Mouse (Mus musculus) limb, embryonic 14.5 days (tissue): ENCODE measurements around the gene Cmtm7. TPM values are rescaled to one million over a fixed set of nuclear protein-coding genes. Genes with fewer than 3 reads are reported as not detected.

Experiments used
- ATAC-seq: fragments of 200-750 bp; cut with Nextera tagmentation; 2 replicates; pipeline ENCODE4 v1.8.0; 2017; ENCODE audit warnings: low read depth, moderate number of reproducible peaks, moderate TSS enrichment; ENCODE audit not compliant: low FRiP score
- DNase-seq: peaks from one replicate; pipeline ENCODE4 v3.0.0-alpha.2; 2015; ENCODE audit warnings: low spot score
- H3K27ac ChIP-seq: fragments of 300-500 bp; sonication (generic); replicated peaks from 2 replicates; pipeline ENCODE4 v1.5.1; 2014; ENCODE audit warnings: low read depth, mild to moderate bottlenecking, low read length, moderate library complexity, mixed read lengths
- H3K27me3 ChIP-seq: fragments of 300-500 bp; sonication (generic); 2 replicates; pipeline ENCODE4 v1.6.1; 2014; ENCODE audit warnings: low read length, mixed read lengths; ENCODE audit not compliant: control insufficient read depth, insufficient read depth
- H3K36me3 ChIP-seq: fragments of 300-500 bp; sonication (generic); 2 replicates; pipeline ENCODE4 v1.6.1; 2014; ENCODE audit warnings: mild to moderate bottlenecking, low read length, moderate library complexity, mixed read lengths; ENCODE audit not compliant: control insufficient read depth, insufficient read depth
- H3K4me1 ChIP-seq: fragments of 300-500 bp; sonication (generic); 2 replicates; pipeline ENCODE4 v1.6.1; 2014; ENCODE audit warnings: antibody characterized with exemption, low read length, mixed read lengths; ENCODE audit not compliant: control insufficient read depth, insufficient read depth
- H3K4me2 ChIP-seq: fragments of 300-500 bp; sonication (generic); replicated peaks from 2 replicates; pipeline ENCODE4 v1.6.1; 2014; ENCODE audit warnings: low read depth, mild to moderate bottlenecking, low read length, moderate library complexity; ENCODE audit not compliant: severe bottlenecking
- H3K4me3 ChIP-seq: fragments of 300-500 bp; sonication (generic); replicated peaks from 2 replicates; pipeline ENCODE4 v1.5.1; 2014; ENCODE audit warnings: low read length
- H3K9ac ChIP-seq: fragments of 300-500 bp; sonication (generic); 2 replicates; pipeline ENCODE4 v1.6.1; 2014; ENCODE audit warnings: mild to moderate bottlenecking, low read depth, low read length, moderate library complexity; ENCODE audit not compliant: severe bottlenecking
- H3K9me3 ChIP-seq: fragments of 300-500 bp; sonication (generic); 2 replicates; pipeline ENCODE4 v1.6.1; 2016; ENCODE audit warnings: low read length; ENCODE audit not compliant: control insufficient read depth
- POLR2A ChIP-seq: fragments of 200-500 bp; IDR thresholded peaks from 2 replicates; pipeline ENCODE4 v1.8.0; 2012; ENCODE audit warnings: inconsistent platforms, mild to moderate bottlenecking, moderate library complexity, borderline replicate concordance; ENCODE audit not compliant: insufficient read depth, insufficient read length; ENCODE audit errors: extremely low read depth
- WGBS: fragments of 180-500 bp; shearing (Covaris S2); extraction: QIAGEN DNeasy Blood & Tissue Kit; methylation state at CpG from one replicate; pipeline ENCODE4 v1.1.7; 2014; 5-methylcytosine and 5-hydroxymethylcytosine counted together
- polyA plus RNA-seq, 2 experiments: library from polyadenylated mRNA; depleted of rRNA in 1 of 2; stranded (reverse) in 1 of 2; unstranded in 1 of 2; fragments of >200 nt; fragmentation: Nextera tagmentation in 1 of 2; extraction: Ambion mirVana in 1 of 2; gene quantifications; 2 replicates each; pipeline versions ENCODE4 v1.2.1 to v1.2.3; 2012 to 2014

The Cmtm7 gene
- polyA plus RNA-seq, 2 experiments: 118 to 126 TPM

DNA sequence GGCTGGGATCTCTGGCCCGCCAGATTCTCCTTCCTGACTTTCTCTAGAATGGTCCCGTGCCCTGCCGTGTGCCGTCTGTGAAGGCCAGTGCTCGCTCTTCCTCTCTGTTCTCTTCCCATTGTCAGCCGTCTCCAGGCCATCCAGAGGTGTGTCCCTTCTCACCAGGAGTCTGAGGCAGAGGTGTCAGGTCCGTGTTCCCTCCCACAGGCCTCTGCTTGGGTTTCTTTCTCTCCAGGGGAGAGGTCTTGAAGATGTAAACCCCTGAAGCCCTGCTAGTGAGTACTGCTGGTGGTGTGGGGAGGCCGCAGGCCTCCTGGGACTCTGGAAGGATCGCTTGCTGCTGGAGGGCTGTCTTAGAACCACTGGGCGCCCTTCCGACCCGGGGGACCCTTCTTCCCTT lies 34.2 kb downstream of the Cmtm7 start:
- Histone ChIP-seq H3K4me1 (no peaks in the 10 kb centered on the region; the same call in 1 of the 2 replicates), H3K9ac (no peak overlapping the region), H3K27ac (no peak overlapping the region), H3K36me3 (peaks cover 45% of the 10 kb centered on the region; the same call in 1 of the 2 replicates), H3K27me3 (no peaks in the 10 kb centered on the region), H3K4me2 (no peak overlapping the region), H3K9me3 (no peaks in the 10 kb centered on the region), H3K4me3 (no peak overlapping the region)
- DNase-seq (no peak), ATAC-seq (no peak)
- TF ChIP-seq POLR2A: no peak
- WGBS: 86% methylated on average over 12 of the region's 12 CpGs

DNA sequence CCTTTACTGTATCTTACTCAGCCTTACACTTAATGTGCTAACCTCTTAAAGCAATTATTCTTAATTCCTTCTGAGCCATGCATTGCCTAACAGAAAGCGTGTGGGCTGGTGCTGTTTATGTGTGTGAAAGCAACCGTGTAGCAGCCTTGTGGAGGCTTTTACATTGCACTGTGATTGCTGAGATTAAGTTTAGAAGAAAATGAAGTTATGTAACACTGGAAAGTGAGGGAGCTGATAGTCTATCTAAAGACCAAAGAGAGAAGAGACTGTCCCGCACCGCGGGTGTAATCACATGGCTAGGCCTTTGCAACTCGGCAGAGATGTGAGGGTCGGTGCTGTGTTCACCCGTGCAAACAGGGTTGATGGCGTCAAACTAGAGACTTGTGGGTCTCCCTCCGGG lies 34.6 kb downstream of the Cmtm7 start:
- Histone ChIP-seq H3K4me3 (no peak overlapping the region), H3K9me3 (no peaks in the 10 kb centered on the region), H3K27me3 (no peaks in the 10 kb centered on the region), H3K9ac (no peak overlapping the region), H3K27ac (no peak overlapping the region), H3K36me3 (peaks cover 45% of the 10 kb centered on the region; the same call in 1 of the 2 replicates), H3K4me2 (no peak overlapping the region), H3K4me1 (no peaks in the 10 kb centered on the region)
- no peak for DNase-seq
- TF ChIP-seq POLR2A: no peak
- 76% methylated on average over 10 of the region's 10 CpGs for WGBS
- no peak for ATAC-seq

DNA sequence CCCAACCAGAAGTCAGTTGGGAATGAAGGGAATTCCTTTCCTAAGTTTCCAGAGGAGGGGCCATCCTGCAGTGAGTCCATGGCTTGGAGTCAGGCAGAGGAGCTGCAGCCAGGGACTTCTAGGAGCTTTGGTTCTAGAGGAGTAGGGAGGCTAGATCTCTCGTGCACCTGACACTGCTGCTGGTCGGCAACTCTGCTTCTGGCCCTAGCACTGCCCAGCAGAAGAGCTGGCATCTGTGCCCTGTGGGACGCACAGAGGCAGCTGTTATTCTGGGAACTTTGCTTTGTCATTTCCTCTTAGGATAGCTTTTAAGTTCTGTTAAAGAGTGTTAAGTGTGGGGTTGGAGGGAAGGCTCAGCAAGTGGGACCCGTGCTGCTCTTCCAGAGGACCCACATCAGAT lies 36.0 kb downstream of the Cmtm7 start:
- no peak for ATAC-seq
- no peak overlapping the region for H3K4me3 ChIP-seq
- H3K4me2 ChIP-seq: no peak overlapping the region
- no peaks in the 10 kb centered on the region for H3K9me3 ChIP-seq
- no peak for TF ChIP-seq POLR2A
- H3K9ac ChIP-seq: no peak overlapping the region
- 79% methylated on average over 4 of the region's 4 CpGs for WGBS
- no peak overlapping the region for H3K27ac ChIP-seq
- no peak for DNase-seq
- H3K36me3 ChIP-seq: peaks cover 48% of the 10 kb centered on the region
- H3K4me1 ChIP-seq: no peaks in the 10 kb centered on the region
- no peaks in the 10 kb centered on the region for H3K27me3 ChIP-seq

DNA sequence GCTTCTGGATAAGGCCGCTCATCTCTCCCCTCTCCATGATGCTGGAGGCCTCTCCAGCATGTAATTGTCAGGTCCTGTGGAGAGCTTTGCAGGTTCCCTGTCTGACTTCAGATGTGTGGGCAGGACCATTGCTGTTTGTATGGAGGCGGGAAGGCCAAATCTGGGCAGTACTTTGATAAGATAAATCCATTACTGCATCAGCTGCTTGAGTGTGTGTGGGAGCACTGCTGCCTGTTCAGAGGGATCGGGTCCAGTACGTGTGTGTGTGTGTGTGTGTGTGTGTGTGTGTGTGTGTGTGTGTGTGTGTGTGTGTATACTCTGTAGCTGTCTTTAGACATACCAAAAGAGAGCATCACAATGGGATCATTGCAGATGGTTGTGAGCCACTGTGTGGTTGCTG lies 36.5 kb downstream of the Cmtm7 start:
- ATAC-seq: no peak
- Histone ChIP-seq H3K36me3 (peaks cover 49% of the 10 kb centered on the region), H3K4me3 (no peak overlapping the region), H3K4me2 (no peak overlapping the region), H3K27ac (no peak overlapping the region), H3K9ac (no peak overlapping the region), H3K4me1 (no peaks in the 10 kb centered on the region), H3K9me3 (no peaks in the 10 kb centered on the region), H3K27me3 (no peaks in the 10 kb centered on the region)
- no peak for TF ChIP-seq POLR2A
- DNase-seq: no peak
- WGBS: 95% methylated on average over 4 of the region's 4 CpGs

DNA sequence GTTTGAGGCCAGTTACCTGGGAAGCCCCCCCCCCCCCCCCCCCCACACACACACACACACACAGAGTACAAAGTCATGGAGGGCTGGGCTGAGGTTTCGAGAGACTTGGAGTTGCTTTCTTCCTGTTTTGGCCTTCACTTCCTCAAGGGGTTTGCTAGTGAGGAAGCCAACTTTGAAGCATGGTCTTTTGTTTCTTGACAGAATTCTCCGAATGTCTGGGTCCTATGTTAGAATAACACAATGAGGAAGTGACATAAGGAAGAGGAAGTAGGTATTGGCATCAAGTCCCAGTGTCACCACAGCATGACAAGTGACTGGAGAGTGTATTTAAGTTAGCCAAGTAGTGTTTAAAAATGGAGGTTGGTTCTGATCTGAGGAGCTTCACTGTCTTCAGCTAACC lies 38.9 kb downstream of the Cmtm7 start:
- Histone ChIP-seq H3K4me3 (no peak overlapping the region), H3K27ac (no peak overlapping the region), H3K9ac (no peak overlapping the region), H3K27me3 (no peaks in the 10 kb centered on the region), H3K9me3 (no peaks in the 10 kb centered on the region), H3K4me1 (no peaks in the 10 kb centered on the region), H3K36me3 (peaks cover 36% of the 10 kb centered on the region), H3K4me2 (no peak overlapping the region)
- ATAC-seq (no peak), DNase-seq (no peak)
- 86% methylated on average over 2 of the region's 2 CpGs for WGBS
- no peak for TF ChIP-seq POLR2A

DNA sequence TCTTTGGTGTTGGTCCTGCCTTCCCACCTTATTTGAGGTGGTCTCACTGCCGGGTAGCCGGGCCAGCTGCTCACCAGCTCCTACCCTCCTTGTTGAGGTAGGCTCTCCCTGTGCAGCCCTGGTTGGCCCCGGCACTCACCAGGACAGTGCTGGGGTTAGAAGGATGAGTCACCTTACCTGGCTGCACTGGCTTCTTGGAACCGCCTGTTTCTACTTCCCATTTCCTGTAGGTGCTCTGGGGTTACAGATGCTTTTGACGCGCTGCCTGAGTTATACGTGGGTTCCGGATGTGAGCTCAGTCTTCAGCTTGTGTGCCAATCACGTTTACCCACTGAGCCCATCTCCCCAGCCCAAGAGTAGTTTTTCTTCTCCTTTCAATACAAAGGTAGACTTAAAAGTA lies 41.3 kb downstream of the Cmtm7 start:
- 90% methylated on average over 9 of the region's 9 CpGs for WGBS
- H3K27ac ChIP-seq: no peak overlapping the region
- H3K4me2 ChIP-seq: no peak overlapping the region
- ATAC-seq (no peak), DNase-seq (no peak)
- no peaks in the 10 kb centered on the region for H3K27me3 ChIP-seq
- TF ChIP-seq POLR2A: no peak
- H3K4me1 ChIP-seq: peaks cover 5% of the 10 kb centered on the region; the same call in 1 of the 2 replicates
- peaks cover 21% of the 10 kb centered on the region for H3K36me3 ChIP-seq
- H3K9ac ChIP-seq: no peak overlapping the region
- H3K4me3 ChIP-seq: no peak overlapping the region
- H3K9me3 ChIP-seq: no peaks in the 10 kb centered on the region
